Mouse (Mus musculus) C2C12 (cell line): Measurements from ENCODE around the gene Vps13c.

Source experiments
- CTCF ChIP-seq: IDR thresholded peaks from one replicate; pipeline ENCODE4 v1.5.1; 2011; ENCODE audit not compliant: control insufficient read depth, insufficient read depth, insufficient read length
- USF1 ChIP-seq: IDR thresholded peaks from one replicate; pipeline ENCODE4 v1.6.1; 2011; ENCODE audit warnings: low read depth, mild to moderate bottlenecking, control low read depth, moderate library complexity

DNA sequence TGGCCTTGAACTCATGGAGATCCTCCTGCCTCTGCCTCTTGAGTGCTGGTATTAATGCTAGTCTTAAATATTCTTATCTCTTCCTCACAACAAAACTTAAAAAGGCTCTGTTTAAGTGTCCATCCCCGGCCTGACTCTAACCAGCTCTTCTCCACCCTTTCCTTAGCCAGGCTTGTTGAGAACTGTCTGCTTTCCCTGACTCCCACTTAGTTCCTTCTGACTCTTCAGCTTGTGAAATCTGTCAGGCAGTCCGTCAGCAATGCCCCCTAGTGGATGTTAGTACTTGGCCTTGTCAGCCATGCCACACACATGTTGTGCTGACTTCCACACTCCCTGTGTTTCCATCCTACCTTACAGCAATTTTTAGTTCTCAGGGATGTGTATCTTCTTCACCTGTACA, 35.1 kb downstream of the Vps13c start:
- TF ChIP-seq CTCF (peak; percentile 63), USF1 (no peak)
